Mouse (Mus musculus): ENCODE measurements around the gene Isca2.

Isca2 gene

GRCm38 (mm10) chr12:84772726-84773441, at the start of gene Isca2, which contains the start of gene Npc2:
Gene Isca2 (plus strand): TSS chr12:84773251.
Gene Npc2 (minus strand): TSS chr12:84773152.
- peak; percentile 94 to 96 for DNase-seq (ENCODE audit: low spot score in 2 of 2)

GRCm38 (mm10) chr12:84726391-84726790, 46.7 kb upstream of the Isca2 start:
- DNase-seq (ENCODE audit: low spot score in 2 of 2), result no peak

GRCm38 (mm10) chr12:84726986-84727385, 46.1 kb upstream of the Isca2 start:
- DNase-seq (ENCODE audit: low spot score in 2 of 2), result no peak

GRCm38 (mm10) chr12:84727434-84727833, 45.6 kb upstream of the Isca2 start:
- no peak for DNase-seq (ENCODE audit: low spot score in 2 of 2)

GRCm38 (mm10) chr12:84728421-84728820, 44.6 kb upstream of the Isca2 start:
- no peak for DNase-seq (ENCODE audit: low spot score in 2 of 2)

- DNase-seq (ENCODE audit: low spot score in 2 of 2), result no peak
These were observed 39.7 kb upstream of the Isca2 start for GRCm38 (mm10) chr12:84733366-84733765.

- no peak for DNase-seq (ENCODE audit: low spot score in 2 of 2)
These were observed 29.6 kb upstream of the Isca2 start for GRCm38 (mm10) chr12:84743496-84743895.

- DNase-seq (ENCODE audit: low spot score in 2 of 2), result no peak
These were observed 27.4 kb upstream of the Isca2 start for GRCm38 (mm10) chr12:84745700-84746099.

GRCm38 (mm10) chr12:84748134-84748533, 24.9 kb upstream of the Isca2 start:
- no peak for DNase-seq (ENCODE audit: low spot score in 2 of 2)

- no peak for DNase-seq (ENCODE audit: low spot score in 2 of 2)
These were observed 22.4 kb upstream of the Isca2 start for GRCm38 (mm10) chr12:84750661-84751060.

- DNase-seq (ENCODE audit: low spot score in 2 of 2), result no peak
These were observed 20.7 kb upstream of the Isca2 start for GRCm38 (mm10) chr12:84752131-84752977.

GRCm38 (mm10) chr12:84755008-84755695, 17.9 kb upstream of the Isca2 start:
- DNase-seq (ENCODE audit: low spot score in 2 of 2), result peak; percentile 50 to 68

GRCm38 (mm10) chr12:84756016-84756415, 17.0 kb upstream of the Isca2 start:
- DNase-seq (ENCODE audit: low spot score in 2 of 2), result peak; percentile 72 to 79

- no peak for DNase-seq (ENCODE audit: low spot score in 2 of 2)
These were observed 14.0 kb upstream of the Isca2 start for GRCm38 (mm10) chr12:84759063-84759462.

GRCm38 (mm10) chr12:84762532-84762931, 10.5 kb upstream of the Isca2 start:
- no peak for DNase-seq (ENCODE audit: low spot score in 2 of 2)

GRCm38 (mm10) chr12:84763577-84764218, 9.4 kb upstream of the Isca2 start:
- no peak for DNase-seq (ENCODE audit: low spot score in 2 of 2)

GRCm38 (mm10) chr12:84764756-84765155, 8.3 kb upstream of the Isca2 start:
- no peak for DNase-seq (ENCODE audit: low spot score in 2 of 2)

GRCm38 (mm10) chr12:84765506-84765905, 7.5 kb upstream of the Isca2 start:
- no peak for DNase-seq (ENCODE audit: low spot score in 2 of 2)

- no peak for DNase-seq (ENCODE audit: low spot score in 2 of 2)
These were observed 6.8 kb upstream of the Isca2 start for GRCm38 (mm10) chr12:84766113-84766735.

GRCm38 (mm10) chr12:84767510-84767909, 5.5 kb upstream of the Isca2 start:
- DNase-seq (ENCODE audit: low spot score in 2 of 2), result no peak

- DNase-seq (ENCODE audit: low spot score in 2 of 2), result no peak
These were observed 3.4 kb upstream of the Isca2 start for GRCm38 (mm10) chr12:84769624-84770023.

Measured in right cerebral cortex, adult 2 months (tissue).